Mouse (Mus musculus): ENCODE data around the gene Tpmt. TPM values are rescaled to one million over a fixed set of nuclear protein-coding genes. Genes with fewer than 3 reads are reported as not detected.

Gene Tpmt
- polyA plus RNA-seq, 1 experiment: 2.9 TPM

- no peak for TF ChIP-seq POLR2A (IDR thresholded peaks at IDR 0.05; ENCODE audit: control insufficient read depth, low read depth, low read length)
- no peak for TF ChIP-seq CTCF (IDR thresholded peaks at IDR 0.05; ENCODE audit: control insufficient read depth, insufficient read depth, insufficient replicate concordance, low read depth, low read length)
- no peaks in the 10 kb centered on the region for H3K27me3 ChIP-seq (ENCODE audit: control insufficient read depth, insufficient read depth, low read length)
- H3K4me1 ChIP-seq (ENCODE audit: control insufficient read depth, insufficient read depth, low read length): 0 out of 2 replicates have a peak, but pooled peaks cover under 1% of the 10 kb centered on the region
- H3K36me3 ChIP-seq (ENCODE audit: control insufficient read depth, insufficient read depth, low read length): no peaks in the 10 kb centered on the region
- no peak overlapping the region for H3K4me3 ChIP-seq (ENCODE audit: control insufficient read depth, low read depth, low read length)
- no peak overlapping the region for H3K27ac ChIP-seq (ENCODE audit: control insufficient read depth, insufficient read depth, low read depth, low read length)
Measured at GRCm38 (mm10) chr13:47019774-47020173, 24.8 kb downstream of the Tpmt start.

GRCm38 (mm10) chr13:47017259-47017658, 27.3 kb downstream of the Tpmt start:
- TF ChIP-seq CTCF (IDR thresholded peaks at IDR 0.05; ENCODE audit: control insufficient read depth, insufficient read depth, insufficient replicate concordance, low read depth, low read length): peak; percentile 83; the same call in 1 of the 2 replicates
- TF ChIP-seq POLR2A (IDR thresholded peaks at IDR 0.05; ENCODE audit: control insufficient read depth, low read depth, low read length): no peak
- no peak overlapping the region for H3K27ac ChIP-seq (ENCODE audit: control insufficient read depth, insufficient read depth, low read depth, low read length)
- H3K4me1 ChIP-seq (ENCODE audit: control insufficient read depth, insufficient read depth, low read length): peaks cover 14% of the 10 kb centered on the region
- H3K27me3 ChIP-seq (ENCODE audit: control insufficient read depth, insufficient read depth, low read length): no peaks in the 10 kb centered on the region
- no peaks in the 10 kb centered on the region for H3K36me3 ChIP-seq (ENCODE audit: control insufficient read depth, insufficient read depth, low read length)
- H3K4me3 ChIP-seq (ENCODE audit: control insufficient read depth, low read depth, low read length): no peak overlapping the region

DNA sequence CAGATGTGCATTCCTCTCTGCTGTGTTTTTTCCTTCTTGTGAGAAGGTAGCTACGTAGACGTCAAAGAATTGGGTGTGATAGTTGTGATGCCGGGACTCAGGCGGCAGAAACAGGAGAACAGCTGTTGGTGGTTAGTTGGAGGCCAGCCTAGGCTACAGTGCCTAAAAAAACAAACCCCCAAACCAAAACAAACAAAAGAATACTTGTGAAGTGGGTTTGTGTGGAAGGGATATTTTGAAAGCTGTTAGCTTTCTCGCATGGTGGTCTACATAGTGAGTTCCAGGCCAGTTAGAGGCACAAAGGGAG, 29.4 kb downstream of the Tpmt start:
- H3K27ac ChIP-seq (ENCODE audit: control insufficient read depth, insufficient read depth, low read depth, low read length): no peak overlapping the region
- peaks cover 26% of the 10 kb centered on the region for H3K4me1 ChIP-seq (ENCODE audit: control insufficient read depth, insufficient read depth, low read length)
- no peak overlapping the region for H3K4me3 ChIP-seq (ENCODE audit: control insufficient read depth, low read depth, low read length)
- no peaks in the 10 kb centered on the region for H3K27me3 ChIP-seq (ENCODE audit: control insufficient read depth, insufficient read depth, low read length)
- no peak for TF ChIP-seq CTCF (IDR thresholded peaks at IDR 0.05; ENCODE audit: control insufficient read depth, insufficient read depth, insufficient replicate concordance, low read depth, low read length)
- no peaks in the 10 kb centered on the region for H3K36me3 ChIP-seq (ENCODE audit: control insufficient read depth, insufficient read depth, low read length)

DNA sequence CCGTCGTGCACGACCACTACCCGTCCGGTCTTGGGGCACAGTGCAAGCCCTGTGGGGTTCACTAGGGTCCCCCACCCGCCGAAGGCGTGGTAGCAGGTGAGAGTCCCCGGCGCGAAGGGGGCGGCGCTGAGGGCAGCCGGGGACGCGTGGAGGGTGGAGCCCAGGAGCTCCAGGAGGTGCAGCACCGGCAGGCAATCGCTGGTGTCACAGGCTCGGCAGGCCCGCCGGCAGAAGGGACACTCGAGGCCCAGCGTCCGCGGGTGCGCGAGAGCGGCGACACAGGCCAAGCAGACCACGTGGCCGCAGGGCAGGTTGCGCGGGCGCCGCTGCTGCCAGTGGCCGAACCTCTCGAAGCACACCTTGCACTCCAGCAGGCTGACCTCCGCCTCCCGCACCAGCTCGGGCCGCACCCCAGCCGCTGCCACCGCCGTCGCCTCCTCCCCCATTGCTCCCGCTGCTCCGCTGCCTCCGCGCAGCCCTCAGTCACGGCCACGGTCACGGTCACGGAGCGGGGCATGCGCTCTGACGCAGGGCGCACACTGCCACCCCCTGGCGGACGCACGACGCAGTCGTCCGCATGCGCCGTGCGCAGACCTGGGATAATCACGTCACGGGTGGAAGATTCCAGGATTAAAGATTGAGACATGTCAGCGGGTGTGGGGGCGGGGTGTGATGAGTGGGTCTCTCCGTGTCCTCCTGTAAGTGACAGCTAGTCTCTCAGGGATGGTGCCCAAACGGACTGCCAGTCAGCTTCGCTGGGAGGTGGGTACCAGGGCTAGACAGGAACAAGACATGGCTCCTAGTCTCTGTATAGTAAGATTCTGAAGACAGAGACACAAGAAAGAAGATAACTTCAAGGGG, 30.0 kb downstream of the Tpmt start, which contains the start of gene Nhlrc1:
TSS of gene Nhlrc1 (minus strand) at position 517 of the 861 bp plus-strand sequence.
- peak within 1 kb of the TSS; percentile 89 for H3K4me3 ChIP-seq (ENCODE audit: control insufficient read depth, low read depth, low read length)
- no peaks in the 10 kb centered on the region for H3K27me3 ChIP-seq (ENCODE audit: control insufficient read depth, insufficient read depth, low read length)
- H3K27ac ChIP-seq (ENCODE audit: control insufficient read depth, insufficient read depth, low read depth, low read length): no peak within 1 kb of the TSS
- H3K4me1 ChIP-seq (ENCODE audit: control insufficient read depth, insufficient read depth, low read length): peaks cover 32% of the 10 kb centered on the region
- no peaks in the 10 kb centered on the region for H3K36me3 ChIP-seq (ENCODE audit: control insufficient read depth, insufficient read depth, low read length)
- TF ChIP-seq POLR2A (IDR thresholded peaks at IDR 0.05; ENCODE audit: control insufficient read depth, low read depth, low read length): peak; percentile 26; the same call in 1 of the 2 replicates
- peak; percentile 96 for TF ChIP-seq CTCF (IDR thresholded peaks at IDR 0.05; ENCODE audit: control insufficient read depth, insufficient read depth, insufficient replicate concordance, low read depth, low read length)

DNA sequence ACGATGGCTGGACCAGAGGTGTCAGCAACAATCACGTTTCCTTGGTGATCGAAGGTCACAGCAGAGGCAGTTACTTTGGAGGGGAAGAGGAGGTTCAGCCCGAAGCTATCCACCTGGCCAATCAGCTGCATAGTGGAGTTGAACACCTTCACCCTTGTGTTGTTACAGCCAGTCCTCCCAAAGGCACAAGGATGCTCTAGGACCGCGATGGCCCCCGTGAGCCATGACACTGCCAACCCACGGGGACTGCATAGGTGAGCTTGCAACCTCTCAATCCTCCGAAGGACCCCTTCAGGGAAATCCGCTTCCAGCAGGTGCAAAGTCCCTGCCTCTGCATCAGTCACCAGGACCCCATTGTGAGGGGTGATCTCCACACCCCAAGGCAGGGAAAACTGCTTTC, 30.8 kb downstream of the Tpmt start:
- H3K4me1 ChIP-seq (ENCODE audit: control insufficient read depth, insufficient read depth, low read length): peaks cover 36% of the 10 kb centered on the region
- TF ChIP-seq POLR2A (IDR thresholded peaks at IDR 0.05; ENCODE audit: control insufficient read depth, low read depth, low read length): no peak
- no peak for TF ChIP-seq CTCF (IDR thresholded peaks at IDR 0.05; ENCODE audit: control insufficient read depth, insufficient read depth, insufficient replicate concordance, low read depth, low read length)

GRCm38 (mm10) chr13:47001590-47001989, 42.9 kb downstream of the Tpmt start:
- Histone ChIP-seq H3K4me3 (ENCODE audit: control insufficient read depth, low read depth, low read length) (no peak overlapping the region), H3K36me3 (ENCODE audit: control insufficient read depth, insufficient read depth, low read length) (no peaks in the 10 kb centered on the region), H3K4me1 (ENCODE audit: control insufficient read depth, insufficient read depth, low read length) (no peaks in the 10 kb centered on the region), H3K27ac (ENCODE audit: control insufficient read depth, insufficient read depth, low read depth, low read length) (no peak overlapping the region), H3K27me3 (ENCODE audit: control insufficient read depth, insufficient read depth, low read length) (no peaks in the 10 kb centered on the region)
- TF ChIP-seq CTCF (IDR thresholded peaks at IDR 0.05; ENCODE audit: control insufficient read depth, insufficient read depth, insufficient replicate concordance, low read depth, low read length) (no peak), POLR2A (IDR thresholded peaks at IDR 0.05; ENCODE audit: control insufficient read depth, low read depth, low read length) (no peak)

More for the DNA sequence above, 30.8 kb downstream of the Tpmt start:
- Histone ChIP-seq H3K27me3 (ENCODE audit: control insufficient read depth, insufficient read depth, low read length) (no peaks in the 10 kb centered on the region), H3K36me3 (ENCODE audit: control insufficient read depth, insufficient read depth, low read length) (no peaks in the 10 kb centered on the region), H3K27ac (ENCODE audit: control insufficient read depth, insufficient read depth, low read depth, low read length) (no peak overlapping the region), H3K4me3 (ENCODE audit: control insufficient read depth, low read depth, low read length) (no peak overlapping the region)

DNA sequence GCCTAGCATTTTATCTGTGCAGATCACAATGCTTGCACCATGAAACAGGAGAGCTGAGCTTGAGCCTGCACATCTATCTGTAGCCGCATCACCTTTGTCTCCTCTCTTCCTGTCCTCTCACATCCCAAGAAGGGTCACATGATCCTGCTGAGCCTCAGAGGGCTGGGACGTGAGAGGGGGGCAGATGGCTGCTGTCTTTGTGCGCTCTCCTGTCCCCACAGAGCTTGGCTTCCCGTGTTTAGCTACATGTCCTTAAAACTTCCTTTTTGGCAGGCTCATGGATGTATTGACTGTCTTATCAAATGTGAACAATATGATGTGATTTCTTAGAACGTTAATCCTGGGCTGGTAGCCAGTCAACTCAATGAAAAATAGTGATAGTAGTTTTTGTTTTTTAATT, 45.0 kb downstream of the Tpmt start:
- Histone ChIP-seq H3K27me3 (ENCODE audit: control insufficient read depth, insufficient read depth, low read length) (no peaks in the 10 kb centered on the region), H3K4me3 (ENCODE audit: control insufficient read depth, low read depth, low read length) (no peak overlapping the region), H3K36me3 (ENCODE audit: control insufficient read depth, insufficient read depth, low read length) (no peaks in the 10 kb centered on the region), H3K27ac (ENCODE audit: control insufficient read depth, insufficient read depth, low read depth, low read length) (no peak overlapping the region), H3K4me1 (ENCODE audit: control insufficient read depth, insufficient read depth, low read length) (no peaks in the 10 kb centered on the region)
- TF ChIP-seq POLR2A (IDR thresholded peaks at IDR 0.05; ENCODE audit: control insufficient read depth, low read depth, low read length) (no peak), CTCF (IDR thresholded peaks at IDR 0.05; ENCODE audit: control insufficient read depth, insufficient read depth, insufficient replicate concordance, low read depth, low read length) (no peak)
